Mouse (Mus musculus) forebrain, embryonic 12.5 days (tissue): Measurements from ENCODE around the gene Gria1. TPM values are rescaled to one million over a fixed set of nuclear protein-coding genes. Genes with fewer than 3 reads are reported as not detected.

Experiments used
- ATAC-seq: fragments of 200-750 bp; cut with Nextera tagmentation; 2 replicates; pipeline ENCODE4 v1.8.0; 2017; ENCODE audit warnings: moderate TSS enrichment; ENCODE audit not compliant: low FRiP score
- H3K27ac ChIP-seq: fragments of 300-500 bp; sonication (generic); 2 replicates; pipeline ENCODE4 v1.5.1; 2016; ENCODE audit warnings: mild to moderate bottlenecking
- H3K27me3 ChIP-seq: fragments of 300-500 bp; sonication (generic); 2 replicates; pipeline ENCODE4 v1.6.1; 2016; ENCODE audit warnings: mild to moderate bottlenecking
- H3K36me3 ChIP-seq: fragments of 300-500 bp; sonication (generic); replicated peaks from 2 replicates; pipeline ENCODE4 v1.6.1; 2016; ENCODE audit warnings: mild to moderate bottlenecking
- H3K4me1 ChIP-seq: fragments of 300-500 bp; sonication (generic); 2 replicates; pipeline ENCODE4 v1.6.1; 2016
- H3K4me2 ChIP-seq: fragments of 300-500 bp; sonication (generic); 2 replicates; pipeline ENCODE4 v1.6.1; 2016; ENCODE audit warnings: mild to moderate bottlenecking, moderate library complexity
- H3K4me3 ChIP-seq: fragments of 300-500 bp; sonication (generic); replicated peaks from 2 replicates; pipeline ENCODE4 v1.5.1; 2016; ENCODE audit warnings: mild to moderate bottlenecking
- H3K9ac ChIP-seq: fragments of 300-500 bp; sonication (generic); 2 replicates; pipeline ENCODE4 v1.6.1; 2016; ENCODE audit warnings: mild to moderate bottlenecking
- H3K9me3 ChIP-seq: fragments of 300-500 bp; sonication (generic); 2 replicates; pipeline ENCODE4 v1.6.1; 2016
- WGBS: fragments of 180-500 bp; shearing (Covaris S2); methylation state at CpG from one replicate; pipeline ENCODE4 v1.1.7; 2016; 5-methylcytosine and 5-hydroxymethylcytosine counted together
- polyA plus RNA-seq: library from polyadenylated mRNA; unstranded; fragments of >200 nt; fragmentation: Nextera tagmentation; extraction: Ambion mirVana; gene quantifications from 2 replicates; pipeline ENCODE4 v1.2.1, GENCODE M21; 2016

Gene Gria1
- polyA plus RNA-seq, 1 experiment from 2014 or later, result 9.6 TPM

DNA sequence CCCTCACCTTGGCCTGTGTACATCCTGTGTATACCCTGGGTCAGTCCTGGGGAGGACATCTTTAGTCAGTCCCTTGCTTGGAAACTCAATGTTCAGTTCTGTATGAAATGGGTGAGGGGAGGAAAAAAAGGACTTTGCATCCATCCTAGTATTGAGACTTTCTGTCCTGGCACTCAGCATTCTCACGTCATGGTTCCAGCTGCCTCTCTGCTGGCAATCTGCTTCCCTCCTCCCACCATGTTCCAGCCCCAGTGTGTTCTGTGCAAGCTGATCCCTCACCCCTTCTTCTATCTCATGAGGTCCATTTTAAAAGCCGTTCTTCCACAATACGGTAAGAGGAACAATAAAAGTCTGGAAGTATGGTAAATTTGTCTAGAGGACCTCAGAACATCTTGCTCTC is 308.2 kb downstream of the Gria1 start:
- 79% methylated on average over 3 of the region's 3 CpGs for WGBS
- Histone ChIP-seq H3K36me3 (no peaks in the 10 kb centered on the region), H3K9me3 (no peaks in the 10 kb centered on the region), H3K4me2 (no peak overlapping the region), H3K27ac (no peak overlapping the region), H3K4me1 (peaks cover 17% of the 10 kb centered on the region), H3K27me3 (no peaks in the 10 kb centered on the region), H3K4me3 (no peak overlapping the region), H3K9ac (no peak overlapping the region)
- no peak for ATAC-seq

DNA sequence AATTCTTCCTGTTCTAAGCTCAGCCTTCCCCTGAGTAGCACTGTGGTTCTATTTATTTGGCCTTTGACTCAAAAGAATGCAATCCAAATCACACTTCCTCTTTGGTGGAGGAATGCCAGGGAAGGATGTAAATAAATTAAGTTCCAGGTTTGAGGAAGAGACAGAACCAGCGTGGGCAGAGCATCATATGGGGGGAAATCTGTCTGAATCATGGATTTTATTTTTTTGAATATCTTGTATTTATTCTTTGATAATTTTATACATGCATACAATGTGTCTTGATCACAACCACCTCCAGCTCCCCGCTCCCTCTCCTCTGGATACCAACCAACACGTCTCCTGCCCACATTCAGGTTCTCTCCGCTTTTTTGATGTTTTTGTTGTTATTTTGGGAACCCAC is 312.9 kb downstream of the Gria1 start:
- H3K36me3 ChIP-seq, result no peaks in the 10 kb centered on the region
- H3K27me3 ChIP-seq, result no peaks in the 10 kb centered on the region
- no peak overlapping the region for H3K9ac ChIP-seq
- no peak overlapping the region for H3K27ac ChIP-seq
- WGBS, result 83% methylated on average over 4 of the region's 4 CpGs
- no peak for ATAC-seq
- no peak overlapping the region for H3K4me3 ChIP-seq
- H3K4me2 ChIP-seq, result no peak overlapping the region
- H3K9me3 ChIP-seq, result no peaks in the 10 kb centered on the region
- no peaks in the 10 kb centered on the region for H3K4me1 ChIP-seq
